Mouse (Mus musculus): ENCODE measurements at regions not wholly inside any gene's neighbourhood (a gene's known extent, or its start where the extent isn't known, plus 50 kb on each side); places are given as distances from the start of the nearest gene placed in this dataset.

DNA sequence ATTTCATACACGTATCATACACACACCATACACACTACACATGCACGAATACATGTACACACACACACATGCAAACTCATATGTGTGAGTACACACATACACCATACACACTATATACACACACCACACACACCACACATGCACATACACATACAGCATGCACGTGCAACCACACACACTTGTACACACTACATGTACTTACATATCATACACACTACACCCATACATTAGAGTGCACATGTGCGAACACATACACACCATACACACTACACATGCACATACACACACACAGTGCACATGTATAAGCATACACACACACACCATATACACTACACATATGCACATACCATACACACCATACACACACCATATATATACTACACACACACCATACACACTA, 117.5 kb downstream of the Psmg1 start:
- WGBS, result 82% methylated on average over 4 of the region's 4 CpGs
- no peak overlapping the region for H3K27ac ChIP-seq (replicated peaks)
- H3K9me3 ChIP-seq, result no peaks in the 10 kb centered on the region
- no peak overlapping the region for H3K9ac ChIP-seq
- no peaks in the 10 kb centered on the region for H3K27me3 ChIP-seq (replicated peaks)
- H3K4me3 ChIP-seq, result no peak overlapping the region
- no peak overlapping the region for H3K4me2 ChIP-seq
- no peak for ATAC-seq (ENCODE audit: extremely low read depth, insufficient number of reproducible peaks, low FRiP score, low TSS enrichment)
- H3K4me1 ChIP-seq, result 0 out of 2 replicates have a peak, but pooled peaks cover 3% of the 10 kb centered on the region
- no peaks in the 10 kb centered on the region for H3K36me3 ChIP-seq

DNA sequence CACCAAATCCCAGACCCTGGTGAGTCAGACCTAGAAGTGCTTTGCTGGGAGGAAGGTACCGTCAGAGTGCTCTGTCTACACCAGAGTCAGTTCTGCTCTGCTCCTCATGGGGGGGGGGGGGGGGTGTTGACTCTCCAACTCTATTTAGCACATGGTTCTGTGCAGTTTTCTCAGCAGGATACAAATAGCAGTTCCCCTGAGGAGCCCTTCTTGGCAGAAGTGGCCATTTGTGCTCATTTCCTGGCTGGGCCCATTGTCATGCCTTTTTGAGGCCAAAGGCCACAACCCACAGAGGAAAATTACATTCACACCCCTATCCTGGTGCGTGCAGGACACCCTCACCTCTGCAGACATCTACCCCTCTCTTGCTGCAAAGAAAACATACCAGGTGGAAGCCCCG, 118.3 kb downstream of the Psmg1 start:
- 52% methylated on average over 3 of the region's 3 CpGs for WGBS
- Histone ChIP-seq H3K27me3 (replicated peaks) (no peaks in the 10 kb centered on the region), H3K27ac (replicated peaks) (no peak overlapping the region), H3K4me2 (no peak overlapping the region), H3K9me3 (no peaks in the 10 kb centered on the region), H3K4me1 (0 out of 2 replicates have a peak, but pooled peaks cover 3% of the 10 kb centered on the region), H3K4me3 (no peak overlapping the region), H3K9ac (no peak overlapping the region), H3K36me3 (no peaks in the 10 kb centered on the region)
- ATAC-seq (ENCODE audit: extremely low read depth, insufficient number of reproducible peaks, low FRiP score, low TSS enrichment), result no peak

- no peaks in the 10 kb centered on the region for H3K27me3 ChIP-seq (replicated peaks)
- 0 out of 2 replicates have a peak, but pooled peaks cover 3% of the 10 kb centered on the region for H3K4me1 ChIP-seq
- H3K27ac ChIP-seq (replicated peaks), result no peak overlapping the region; the same call in 1 of the 2 replicates
- H3K9me3 ChIP-seq, result no peaks in the 10 kb centered on the region
- no peak overlapping the region for H3K9ac ChIP-seq
- no peak for ATAC-seq (ENCODE audit: extremely low read depth, insufficient number of reproducible peaks, low FRiP score, low TSS enrichment)
- no peaks in the 10 kb centered on the region for H3K36me3 ChIP-seq
- no peak overlapping the region for H3K4me3 ChIP-seq
- no peak overlapping the region for H3K4me2 ChIP-seq
- WGBS, result 72% methylated on average over 2 of the region's 2 CpGs
Measured at GRCm38 (mm10) chr16:95870291-95870690, 120.5 kb downstream of the Psmg1 start.

DNA sequence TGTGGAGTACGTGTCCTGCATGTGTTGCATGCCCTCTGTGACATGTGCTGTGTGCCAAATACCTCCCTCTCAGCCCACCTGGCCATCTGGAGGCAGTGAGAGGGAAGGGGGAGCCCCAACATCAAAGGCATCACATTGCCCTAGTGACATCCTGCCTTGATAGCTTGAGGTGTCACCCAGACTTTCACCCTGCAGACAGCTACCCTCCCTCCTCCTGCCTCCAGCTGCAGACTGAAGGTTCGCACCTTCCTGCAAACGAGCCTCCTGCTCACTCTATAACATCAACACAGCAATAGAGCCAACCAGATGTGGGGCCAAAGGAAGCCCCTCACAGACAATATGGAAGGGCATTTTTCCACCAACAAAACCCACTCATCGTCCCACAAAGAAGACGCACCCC, 121.3 kb downstream of the Psmg1 start:
- no peak overlapping the region for H3K9ac ChIP-seq
- WGBS, result 47% methylated on average over 5 of the region's 5 CpGs
- H3K4me3 ChIP-seq, result no peak overlapping the region
- H3K36me3 ChIP-seq, result no peaks in the 10 kb centered on the region
- H3K4me2 ChIP-seq, result no peak overlapping the region
- no peak for ATAC-seq (ENCODE audit: extremely low read depth, insufficient number of reproducible peaks, low FRiP score, low TSS enrichment)
- peaks cover 4% of the 10 kb centered on the region; the same call in 1 of the 2 replicates for H3K4me1 ChIP-seq
- no peaks in the 10 kb centered on the region for H3K9me3 ChIP-seq
- H3K27me3 ChIP-seq (replicated peaks), result no peaks in the 10 kb centered on the region
- no peak overlapping the region for H3K27ac ChIP-seq (replicated peaks)

DNA sequence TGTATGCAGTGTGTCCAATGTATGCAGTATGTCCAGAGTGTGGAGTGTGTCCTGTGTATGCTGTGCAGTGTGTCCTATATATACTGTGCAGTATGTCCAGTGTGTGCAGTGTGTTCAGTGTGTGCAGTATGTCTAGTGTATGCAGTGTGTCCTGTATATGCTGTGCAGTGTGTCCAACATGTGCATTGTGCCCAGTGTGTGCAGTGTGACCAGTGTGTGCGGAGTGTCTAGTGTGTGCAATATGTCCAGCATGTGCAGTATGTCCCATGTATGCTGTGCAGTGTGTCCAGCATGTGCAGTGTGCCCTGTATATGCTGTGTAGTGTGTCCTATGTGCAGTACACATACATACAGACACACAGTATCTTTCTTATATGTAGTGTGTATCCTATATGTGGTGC, 121.9 kb downstream of the Psmg1 start:
- no peak overlapping the region for H3K4me3 ChIP-seq
- ATAC-seq (ENCODE audit: extremely low read depth, insufficient number of reproducible peaks, low FRiP score, low TSS enrichment), result no peak
- 93% methylated on average over 1 of the region's 1 CpGs for WGBS

GRCm38 (mm10) chr16:95867516-95867915, 123.2 kb downstream of the Psmg1 start:
- Histone ChIP-seq H3K4me2 (no peak overlapping the region), H3K27me3 (replicated peaks) (no peaks in the 10 kb centered on the region), H3K9ac (no peak overlapping the region), H3K4me1 (peaks cover 20% of the 10 kb centered on the region), H3K9me3 (no peaks in the 10 kb centered on the region), H3K27ac (replicated peaks) (no peak overlapping the region), H3K36me3 (no peaks in the 10 kb centered on the region), H3K4me3 (no peak overlapping the region)
- WGBS, result 81% methylated on average over 9 of the region's 9 CpGs
- no peak for ATAC-seq (ENCODE audit: extremely low read depth, insufficient number of reproducible peaks, low FRiP score, low TSS enrichment)

More for the DNA sequence above, 121.9 kb downstream of the Psmg1 start:
- H3K27me3 ChIP-seq (replicated peaks), result no peaks in the 10 kb centered on the region
- no peaks in the 10 kb centered on the region for H3K9me3 ChIP-seq
- no peak overlapping the region for H3K9ac ChIP-seq
- no peak overlapping the region for H3K27ac ChIP-seq (replicated peaks)
- H3K36me3 ChIP-seq, result no peaks in the 10 kb centered on the region
- H3K4me1 ChIP-seq, result peaks cover 10% of the 10 kb centered on the region
- H3K4me2 ChIP-seq, result no peak overlapping the region

DNA sequence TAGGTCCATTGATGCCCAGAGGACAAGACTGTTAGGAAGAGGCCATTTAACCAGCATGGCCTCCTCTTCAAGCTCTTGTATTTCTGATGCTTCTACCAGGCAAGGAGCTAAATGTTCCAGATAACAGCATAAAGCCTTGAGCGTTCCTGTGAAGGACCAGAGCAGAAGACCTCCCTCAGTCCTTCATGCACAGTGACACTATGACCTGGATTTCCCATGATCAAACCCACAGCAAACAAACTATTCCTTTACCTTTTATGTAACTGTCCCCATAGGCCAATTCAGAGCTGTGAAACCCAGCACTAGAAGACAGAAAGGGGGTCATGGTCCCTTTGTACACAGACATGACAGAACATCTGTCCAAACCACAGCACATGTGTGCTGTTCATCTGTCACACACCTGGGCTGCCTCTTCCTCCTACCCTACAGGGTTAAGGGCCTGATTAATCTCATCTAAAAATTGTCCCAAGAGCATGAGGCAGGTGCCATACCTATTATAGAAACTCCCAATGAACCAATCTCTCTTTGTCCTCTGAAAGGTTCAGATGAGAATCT, 123.8 kb downstream of the Psmg1 start:
- H3K9ac ChIP-seq, result no peak overlapping the region
- H3K27ac ChIP-seq (replicated peaks), result no peak overlapping the region
- no peaks in the 10 kb centered on the region for H3K27me3 ChIP-seq (replicated peaks)
- H3K4me3 ChIP-seq, result no peak overlapping the region
- no peak for ATAC-seq (ENCODE audit: extremely low read depth, insufficient number of reproducible peaks, low FRiP score, low TSS enrichment)
- no peak overlapping the region for H3K4me2 ChIP-seq
- WGBS, result 72% methylated on average over 1 of the region's 1 CpGs
- no peaks in the 10 kb centered on the region for H3K9me3 ChIP-seq
- no peaks in the 10 kb centered on the region for H3K36me3 ChIP-seq
- peaks cover 26% of the 10 kb centered on the region for H3K4me1 ChIP-seq

- H3K36me3 ChIP-seq, result no peaks in the 10 kb centered on the region
- WGBS, result 48% methylated on average over 1 of the region's 1 CpGs
- no peak overlapping the region for H3K4me2 ChIP-seq
- no peak overlapping the region for H3K27ac ChIP-seq (replicated peaks)
- H3K4me1 ChIP-seq, result peaks cover 29% of the 10 kb centered on the region
- no peak overlapping the region for H3K4me3 ChIP-seq
- no peak for ATAC-seq (ENCODE audit: extremely low read depth, insufficient number of reproducible peaks, low FRiP score, low TSS enrichment)
- no peaks in the 10 kb centered on the region for H3K27me3 ChIP-seq (replicated peaks)
- H3K9ac ChIP-seq, result no peak overlapping the region
- H3K9me3 ChIP-seq, result no peaks in the 10 kb centered on the region
Measured at GRCm38 (mm10) chr16:95865603-95866002, 125.2 kb downstream of the Psmg1 start.

DNA sequence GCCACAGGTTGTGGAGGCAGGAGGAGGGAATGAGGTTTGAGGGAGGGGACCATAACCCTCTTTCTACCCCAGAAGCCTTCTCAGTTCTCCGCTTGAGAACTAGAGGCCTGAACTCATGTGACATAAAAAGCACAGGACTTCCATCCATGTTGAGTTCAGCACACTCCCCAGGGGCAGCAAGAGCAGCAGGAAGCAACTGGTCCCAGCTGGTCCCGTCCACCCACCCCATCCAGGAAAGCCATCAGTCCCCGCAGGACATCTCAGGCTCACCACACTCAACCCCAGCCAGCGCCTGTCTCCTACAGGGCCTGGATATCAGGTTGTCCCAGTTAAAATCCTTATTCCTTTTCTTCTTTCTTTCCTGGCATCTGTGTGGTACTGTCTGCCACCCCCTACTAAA, 126.1 kb downstream of the Psmg1 start:
- Histone ChIP-seq H3K4me2 (no peak overlapping the region), H3K9me3 (no peaks in the 10 kb centered on the region), H3K27me3 (replicated peaks) (no peaks in the 10 kb centered on the region), H3K27ac (replicated peaks) (no peak overlapping the region), H3K36me3 (no peaks in the 10 kb centered on the region), H3K9ac (no peak overlapping the region), H3K4me3 (no peak overlapping the region), H3K4me1 (peaks cover 26% of the 10 kb centered on the region)
- no peak for ATAC-seq (ENCODE audit: extremely low read depth, insufficient number of reproducible peaks, low FRiP score, low TSS enrichment)
- WGBS, result 74% methylated on average over 4 of the region's 4 CpGs

- H3K9ac ChIP-seq, result no peak overlapping the region
- no peak overlapping the region for H3K4me3 ChIP-seq
- no peak overlapping the region for H3K4me2 ChIP-seq
- ATAC-seq (ENCODE audit: extremely low read depth, insufficient number of reproducible peaks, low FRiP score, low TSS enrichment), result no peak
- no peaks in the 10 kb centered on the region for H3K36me3 ChIP-seq
- 61% methylated on average over 13 of the region's 13 CpGs for WGBS
- H3K9me3 ChIP-seq, result no peaks in the 10 kb centered on the region
- H3K27me3 ChIP-seq (replicated peaks), result no peaks in the 10 kb centered on the region
- H3K27ac ChIP-seq (replicated peaks), result no peak overlapping the region
- H3K4me1 ChIP-seq, result peaks cover 26% of the 10 kb centered on the region
Measured at GRCm38 (mm10) chr16:95864106-95864505, 126.7 kb downstream of the Psmg1 start.

DNA sequence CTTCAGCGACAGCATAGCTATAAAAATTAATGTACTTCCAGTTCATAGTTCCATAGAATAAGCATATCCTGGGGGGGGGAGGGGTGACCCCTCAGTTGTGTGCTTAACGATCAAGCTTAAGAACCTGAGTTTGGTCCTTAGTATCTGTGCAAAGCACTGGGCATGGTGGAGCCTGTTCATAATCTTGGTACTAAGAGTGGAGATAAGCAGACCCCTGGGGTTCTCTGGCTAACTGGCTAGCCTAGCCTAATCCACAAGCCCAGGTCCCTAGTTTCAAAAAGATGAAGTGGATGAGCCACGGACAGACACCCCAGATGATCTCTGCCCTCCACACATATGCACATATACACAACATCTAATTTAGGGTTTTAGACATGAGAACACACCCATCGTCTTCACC, 127.2 kb downstream of the Psmg1 start:
- no peaks in the 10 kb centered on the region for H3K27me3 ChIP-seq (replicated peaks)
- H3K9me3 ChIP-seq, result no peaks in the 10 kb centered on the region
- no peak overlapping the region for H3K4me2 ChIP-seq
- peak overlapping the region; percentile 84 for H3K27ac ChIP-seq (replicated peaks)
- peaks cover 26% of the 10 kb centered on the region for H3K4me1 ChIP-seq
- WGBS, result 75% methylated on average over 4 of the region's 4 CpGs
- no peak for ATAC-seq (ENCODE audit: extremely low read depth, insufficient number of reproducible peaks, low FRiP score, low TSS enrichment)
- no peak overlapping the region for H3K9ac ChIP-seq
- H3K4me3 ChIP-seq, result no peak overlapping the region
- H3K36me3 ChIP-seq, result no peaks in the 10 kb centered on the region

GRCm38 (mm10) chr16:95862621-95863020, 128.1 kb downstream of the Psmg1 start:
- Histone ChIP-seq H3K4me1 (peaks cover 26% of the 10 kb centered on the region), H3K4me2 (no peak overlapping the region), H3K27me3 (replicated peaks) (no peaks in the 10 kb centered on the region), H3K36me3 (no peaks in the 10 kb centered on the region), H3K27ac (replicated peaks) (peak overlapping the region; percentile 84), H3K9me3 (no peaks in the 10 kb centered on the region), H3K9ac (no peak overlapping the region), H3K4me3 (no peak overlapping the region)
- no peak for ATAC-seq (ENCODE audit: extremely low read depth, insufficient number of reproducible peaks, low FRiP score, low TSS enrichment)
- 60% methylated on average over 3 of the region's 3 CpGs for WGBS

Data from heart, embryonic 13.5 days (tissue).